Mouse (Mus musculus) hindbrain, embryonic 14.5 days (tissue): Measurements from ENCODE around the gene Rin3. TPM values are rescaled to one million over a fixed set of nuclear protein-coding genes. Genes with fewer than 3 reads are reported as not detected.
"Not testable (repeated sequence)": the region's sequence is repeated elsewhere in the genome, so short reads cannot be mapped to it uniquely, and the experiment has no call there.

ENCODE experiments used
- ATAC-seq: fragments of 200-750 bp; cut with Nextera tagmentation; 2 replicates; pipeline ENCODE4 v1.8.0; 2017; ENCODE audit warnings: moderate number of reproducible peaks, mild to moderate bottlenecking, moderate TSS enrichment, moderate library complexity; ENCODE audit not compliant: low FRiP score
- DNase-seq: peaks from one replicate; pipeline ENCODE4 v3.0.0-alpha.2; 2015; ENCODE audit warnings: low spot score
- H3K27ac ChIP-seq: fragments of 300-500 bp; sonication (generic); 2 replicates; pipeline ENCODE4 v1.5.1; 2014; ENCODE audit warnings: mild to moderate bottlenecking, moderate library complexity
- H3K27me3 ChIP-seq: fragments of 300-500 bp; sonication (generic); 2 replicates; pipeline ENCODE4 v1.6.1; 2014; ENCODE audit warnings: mild to moderate bottlenecking, low read length, mixed read lengths; ENCODE audit not compliant: control insufficient read depth, insufficient read depth
- H3K36me3 ChIP-seq: fragments of 300-500 bp; sonication (generic); replicated peaks from 2 replicates; pipeline ENCODE4 v1.6.1; 2014; ENCODE audit not compliant: control insufficient read depth, insufficient read depth
- H3K4me1 ChIP-seq: fragments of 300-500 bp; sonication (generic); replicated peaks from 2 replicates; pipeline ENCODE4 v1.6.1; 2014; ENCODE audit warnings: antibody characterized with exemption, low read length, mixed read lengths; ENCODE audit not compliant: control insufficient read depth, insufficient read depth
- H3K4me2 ChIP-seq: fragments of 300-500 bp; sonication (generic); replicated peaks from 2 replicates; pipeline ENCODE4 v1.6.1; 2014; ENCODE audit warnings: mild to moderate bottlenecking, moderate library complexity
- H3K4me3 ChIP-seq: fragments of 300-500 bp; sonication (generic); replicated peaks from 2 replicates; pipeline ENCODE4 v1.5.1; 2014; ENCODE audit warnings: mild to moderate bottlenecking, low read length
- H3K9ac ChIP-seq: fragments of 300-500 bp; sonication (generic); 2 replicates; pipeline ENCODE4 v1.6.1; 2014
- H3K9me3 ChIP-seq: fragments of 300-500 bp; sonication (generic); 2 replicates; pipeline ENCODE4 v1.6.1; 2016; ENCODE audit warnings: low read length; ENCODE audit not compliant: control insufficient read depth
- WGBS: fragments of 180-500 bp; shearing (Covaris S2); extraction: QIAGEN DNeasy Blood & Tissue Kit; methylation state at CpG from one replicate; pipeline ENCODE4 v1.1.7; 2014; 5-methylcytosine and 5-hydroxymethylcytosine counted together
- polyA plus RNA-seq: library from polyadenylated mRNA; unstranded; fragments of >200 nt; fragmentation: Nextera tagmentation; extraction: Ambion mirVana; gene quantifications from 2 replicates; pipeline ENCODE4 v1.2.1, GENCODE M21; 2014

The Rin3 gene
- polyA plus RNA-seq, 1 experiment from 2014 or later, result 2.7 TPM

DNA sequence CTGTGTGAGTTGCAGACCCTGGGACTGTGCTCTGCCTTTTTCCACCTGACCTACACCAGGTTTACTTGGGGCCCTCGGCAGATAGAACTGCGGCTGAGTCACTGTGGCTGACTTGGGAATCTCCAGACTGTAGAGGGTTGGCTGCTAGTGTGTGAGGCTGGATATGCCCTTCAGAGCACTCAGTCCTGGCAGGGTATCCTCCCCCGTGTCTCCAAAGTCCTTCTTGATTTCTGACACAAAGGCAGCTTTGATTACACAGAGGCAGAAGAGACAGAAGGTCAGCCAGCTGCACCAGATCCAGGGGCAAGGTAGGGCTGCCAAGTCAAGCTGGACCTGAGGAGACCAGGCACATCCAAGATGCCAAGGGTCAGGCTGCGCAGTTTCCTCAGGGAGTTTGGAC is 11.4 kb upstream of the Rin3 start:
- no peak for DNase-seq
- no peak for ATAC-seq
- 77% methylated on average over 4 of the region's 4 CpGs for WGBS
- Histone ChIP-seq H3K36me3 (no peaks in the 10 kb centered on the region), H3K27me3 (no peaks in the 10 kb centered on the region), H3K4me1 (no peaks in the 10 kb centered on the region), H3K4me3 (no peak overlapping the region), H3K27ac (no peak overlapping the region), H3K4me2 (no peak overlapping the region), H3K9ac (no peak overlapping the region), H3K9me3 (no peaks in the 10 kb centered on the region)

DNA sequence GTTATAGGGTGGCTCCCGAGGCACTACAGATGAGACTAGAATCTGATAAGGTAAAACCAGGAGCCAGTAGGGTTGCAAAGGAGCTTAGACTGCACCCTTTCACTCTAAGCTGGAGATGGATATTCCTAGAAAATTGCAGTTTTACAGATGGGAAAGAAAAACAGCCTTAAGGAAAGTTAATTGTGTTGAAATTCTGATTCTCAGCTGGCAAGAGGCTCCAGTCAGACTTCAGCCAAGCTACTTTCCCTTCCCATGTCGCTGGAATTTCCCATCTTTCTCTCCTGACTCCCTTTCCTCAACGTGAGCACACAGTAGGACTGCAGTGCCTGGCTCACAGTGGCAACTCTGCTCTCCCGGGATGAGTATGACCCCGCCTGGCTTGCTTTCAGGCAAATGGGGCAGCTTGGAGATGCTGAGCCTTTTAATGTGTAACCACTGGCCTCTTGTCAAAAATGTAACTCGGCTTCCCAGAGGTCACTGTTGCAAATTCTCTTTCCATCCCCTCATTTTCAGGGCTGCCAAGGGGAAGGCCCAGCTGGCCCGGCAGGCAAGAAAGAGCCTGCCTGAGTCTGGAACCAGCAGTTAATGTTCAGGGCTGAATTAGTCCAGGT is 6.9 kb upstream of the Rin3 start:
- Histone ChIP-seq H3K4me2 (no peak overlapping the region), H3K4me1 (no peaks in the 10 kb centered on the region), H3K9ac (no peak overlapping the region), H3K9me3 (no peaks in the 10 kb centered on the region), H3K27me3 (no peaks in the 10 kb centered on the region), H3K4me3 (no peak overlapping the region), H3K36me3 (no peaks in the 10 kb centered on the region), H3K27ac (no peak overlapping the region)
- DNase-seq (no peak), ATAC-seq (no peak)
- 57% methylated on average over 7 of the region's 7 CpGs for WGBS

DNA sequence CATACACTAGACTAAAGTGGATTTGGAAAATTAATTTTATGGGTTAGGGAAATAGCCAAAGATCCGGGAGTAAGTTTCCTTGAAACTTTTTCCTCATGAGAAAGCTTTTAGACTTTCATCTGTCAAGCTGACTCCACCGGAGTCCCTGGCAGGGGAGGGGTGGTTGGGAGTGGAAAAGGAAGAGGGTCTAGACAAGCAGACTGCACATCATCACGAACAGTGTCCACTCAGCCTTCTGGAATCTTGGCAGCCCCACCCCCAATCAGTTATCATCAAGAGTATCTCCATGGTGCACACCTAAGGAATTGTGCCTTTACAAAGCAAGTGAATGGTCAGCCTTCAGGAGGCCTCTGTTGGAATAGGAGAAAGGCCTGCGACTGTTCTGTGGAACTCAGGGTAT is 2.6 kb upstream of the Rin3 start:
- not testable (repeated sequence) for H3K4me2 ChIP-seq, H3K36me3 ChIP-seq, H3K9ac ChIP-seq, DNase-seq, ATAC-seq, H3K4me3 ChIP-seq, H3K9me3 ChIP-seq, H3K27me3 ChIP-seq, H3K27ac ChIP-seq
- WGBS, result 65% methylated on average over 4 of the region's 4 CpGs
- H3K4me1 ChIP-seq, result peaks cover 19% of the 10 kb centered on the region

DNA sequence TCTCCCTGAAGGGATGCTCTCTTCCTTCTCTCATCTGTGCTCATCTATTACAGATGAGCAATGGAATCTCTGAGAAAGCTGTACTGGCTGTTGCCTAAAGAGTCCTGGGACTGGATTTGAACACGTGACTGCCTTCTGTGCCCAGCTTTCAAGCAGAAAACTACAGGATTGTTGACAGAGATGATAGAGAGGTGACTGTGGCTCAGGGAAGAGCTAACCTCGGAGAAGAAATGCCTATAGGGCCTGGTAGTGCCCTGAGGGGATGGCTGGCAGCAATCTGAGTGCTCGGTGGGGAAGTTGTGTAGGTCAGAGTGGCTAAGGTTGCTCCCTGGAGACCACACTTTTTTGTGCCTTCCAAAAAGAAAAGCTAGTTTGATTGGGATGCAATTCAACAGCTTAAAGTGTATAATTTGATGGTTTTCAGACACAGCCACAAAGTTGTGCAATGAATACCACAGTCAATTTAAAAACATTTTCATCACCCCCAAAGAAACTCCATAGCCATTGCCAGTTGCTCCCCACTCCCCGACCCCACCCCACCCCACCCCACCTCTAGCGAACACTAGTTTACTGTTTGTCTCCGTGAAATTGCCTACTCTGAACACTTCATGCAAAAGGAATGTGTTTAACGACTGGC is 1.9 kb upstream of the Rin3 start:
- ATAC-seq, result no peak
- no peak for DNase-seq
- Histone ChIP-seq H3K27ac (no peak overlapping the region), H3K36me3 (no peaks in the 10 kb centered on the region), H3K9me3 (no peaks in the 10 kb centered on the region), H3K4me1 (peaks cover 19% of the 10 kb centered on the region), H3K4me3 (no peak overlapping the region), H3K4me2 (no peak overlapping the region), H3K27me3 (0 out of 2 replicates have a peak, but pooled peaks cover 4% of the 10 kb centered on the region), H3K9ac (no peak overlapping the region)
- WGBS, result 47% methylated on average over 7 of the region's 7 CpGs

DNA sequence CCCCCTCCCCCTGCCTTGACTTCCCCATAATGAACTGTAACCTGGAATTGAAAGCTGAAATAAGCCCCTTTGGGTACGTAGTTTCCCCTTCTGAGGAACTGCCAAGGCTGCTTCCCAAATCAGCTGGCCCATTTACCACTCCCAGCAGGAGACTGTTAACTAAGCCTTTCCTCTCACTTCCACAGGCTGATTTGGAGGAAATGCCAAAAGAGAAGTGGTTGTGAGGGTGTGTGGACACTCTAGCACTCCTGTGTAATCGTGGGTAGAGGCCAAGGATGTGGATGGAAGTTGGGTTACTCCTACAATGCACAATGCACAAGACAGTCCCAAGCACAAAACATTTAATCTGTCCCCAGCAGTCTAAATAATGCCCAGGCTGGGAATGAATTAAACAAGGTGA is 722 bp upstream of the Rin3 start:
- H3K4me2 ChIP-seq, result no peak overlapping the region
- ATAC-seq, result no peak
- WGBS, result 51% methylated on average over 2 of the region's 2 CpGs
- 0 out of 2 replicates have a peak, but pooled peaks cover 4% of the 10 kb centered on the region for H3K27me3 ChIP-seq
- H3K27ac ChIP-seq, result no peak overlapping the region
- peaks cover 25% of the 10 kb centered on the region for H3K4me1 ChIP-seq
- DNase-seq, result no peak
- H3K4me3 ChIP-seq, result no peak overlapping the region
- H3K9ac ChIP-seq, result no peak overlapping the region
- H3K9me3 ChIP-seq, result no peaks in the 10 kb centered on the region
- H3K36me3 ChIP-seq, result no peaks in the 10 kb centered on the region

DNA sequence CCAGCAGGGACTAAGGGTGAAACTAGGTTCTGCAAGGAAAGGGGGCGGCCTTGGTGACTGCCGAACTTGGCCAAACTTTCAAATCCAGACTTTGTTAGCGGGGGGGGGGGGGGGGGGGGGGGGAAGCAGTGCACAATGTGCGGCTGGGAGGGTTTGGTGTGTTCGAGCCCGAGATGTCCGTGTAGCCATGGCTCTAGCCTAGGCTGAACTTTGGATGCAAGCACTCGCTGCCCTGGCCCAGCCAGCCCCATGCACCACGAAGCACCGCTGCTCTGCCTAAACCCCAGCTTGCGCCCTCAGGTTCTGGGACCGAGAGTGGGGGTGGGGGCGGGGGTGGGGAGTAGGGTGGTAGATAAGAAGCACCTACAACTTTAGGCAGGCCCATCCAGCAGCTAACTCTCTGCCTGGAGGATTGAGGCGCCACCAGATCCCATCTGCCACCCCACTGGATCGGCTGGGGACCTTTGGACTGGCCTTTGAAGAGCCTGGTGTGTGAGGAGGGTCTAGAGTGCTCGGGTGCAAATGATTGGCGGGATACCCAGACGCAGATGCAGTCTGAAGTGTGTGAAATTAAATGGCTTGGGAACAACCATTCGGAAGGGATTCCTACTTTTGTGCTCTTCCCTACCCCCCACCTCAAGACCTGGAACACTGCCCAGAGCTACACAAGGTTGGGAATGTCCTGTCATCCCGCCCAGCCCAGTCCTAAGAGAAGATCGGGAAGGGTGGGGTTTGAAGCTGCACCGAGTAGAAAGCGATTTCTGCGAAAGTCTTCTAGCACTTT is 827 bp downstream of the Rin3 start:
- Histone ChIP-seq H3K9ac (peak overlapping the region; percentile 69), H3K4me1 (peaks cover 27% of the 10 kb centered on the region), H3K27me3 (0 out of 2 replicates have a peak, but pooled peaks cover 4% of the 10 kb centered on the region), H3K27ac (peak overlapping the region; percentile 51; the same call in 1 of the 2 replicates), H3K36me3 (no peaks in the 10 kb centered on the region), H3K4me3 (peak overlapping the region; percentile 55), H3K9me3 (no peaks in the 10 kb centered on the region), H3K4me2 (peak overlapping the region; percentile 99)
- DNase-seq (peak; percentile 51), ATAC-seq (peak; percentile 42; the same call in 1 of the 2 replicates)
- WGBS, result 3% methylated on average over 23 of the region's 24 CpGs

GRCm38 (mm10) chr12:102284267-102284610 is 1.4 kb downstream of the Rin3 start:
- peaks cover 27% of the 10 kb centered on the region for H3K4me1 ChIP-seq

DNA sequence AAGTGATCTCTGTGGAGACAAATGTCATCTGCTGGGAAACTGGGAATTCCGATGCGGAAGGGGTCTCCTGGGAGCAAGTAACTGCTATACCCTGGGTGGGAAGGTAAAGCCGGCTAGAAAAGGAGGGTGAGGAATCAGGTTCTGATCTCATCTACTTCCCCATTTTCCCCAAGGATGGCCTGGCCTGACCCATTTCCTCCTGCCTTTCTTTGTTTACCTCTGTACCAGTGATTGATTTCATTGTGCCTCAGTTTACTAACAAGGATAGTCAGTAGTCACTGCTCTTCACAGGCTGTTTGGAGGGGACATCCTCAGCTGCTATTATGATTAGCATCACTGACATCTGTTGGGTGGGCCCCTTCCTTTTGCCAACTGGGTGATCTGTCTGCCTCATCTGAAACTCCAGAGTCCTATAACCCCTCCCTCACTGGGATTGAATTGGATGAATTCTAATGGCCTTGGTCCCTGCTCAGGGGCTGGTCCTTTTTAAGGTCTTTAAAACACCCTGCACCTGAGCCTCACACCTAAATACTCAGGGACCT is 1.8 kb downstream of the Rin3 start:
- peaks cover 27% of the 10 kb centered on the region for H3K4me1 ChIP-seq
- H3K4me2 ChIP-seq, result peak overlapping the region; percentile 99
- H3K9ac ChIP-seq, result no peak overlapping the region
- WGBS, result 50% methylated on average over 3 of the region's 3 CpGs
- DNase-seq (no peak), ATAC-seq (no peak)
- 0 out of 2 replicates have a peak, but pooled peaks cover 4% of the 10 kb centered on the region for H3K27me3 ChIP-seq
- no peak overlapping the region for H3K27ac ChIP-seq
- H3K4me3 ChIP-seq, result no peak overlapping the region
- no peaks in the 10 kb centered on the region for H3K36me3 ChIP-seq
- no peaks in the 10 kb centered on the region for H3K9me3 ChIP-seq

More at GRCm38 (mm10) chr12:102284267-102284610, 1.4 kb downstream of the Rin3 start:
- H3K9me3 ChIP-seq, result no peaks in the 10 kb centered on the region
- H3K27me3 ChIP-seq, result 0 out of 2 replicates have a peak, but pooled peaks cover 4% of the 10 kb centered on the region
- H3K9ac ChIP-seq, result no peak overlapping the region
- no peaks in the 10 kb centered on the region for H3K36me3 ChIP-seq
- H3K27ac ChIP-seq, result peak overlapping the region; percentile 2; the same call in 1 of the 2 replicates
- no peak for DNase-seq
- H3K4me2 ChIP-seq, result peak overlapping the region; percentile 99
- 28% methylated on average over 9 of the region's 9 CpGs for WGBS
- no peak for ATAC-seq
- H3K4me3 ChIP-seq, result peak overlapping the region; percentile 55; the same call in 1 of the 2 replicates

DNA sequence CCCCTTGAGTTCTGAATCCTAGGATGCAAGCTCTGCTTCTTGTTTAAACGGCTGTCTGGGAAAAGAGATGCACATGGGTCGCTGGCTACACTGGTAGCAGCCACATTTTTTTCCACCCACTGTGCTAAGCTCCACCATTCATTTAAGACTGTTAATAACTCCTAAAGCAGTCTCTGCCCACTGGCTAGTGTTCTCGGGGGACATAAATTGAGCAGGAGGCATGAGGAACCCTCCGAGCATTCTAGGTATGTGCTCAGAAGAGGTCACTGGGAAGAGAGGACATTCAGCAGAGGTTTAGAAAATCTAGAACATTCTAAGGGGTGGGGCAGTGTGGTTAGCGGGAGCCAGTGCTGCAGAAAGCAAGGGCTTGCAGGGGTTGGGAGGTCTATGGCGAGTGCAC is 2.5 kb downstream of the Rin3 start:
- H3K9me3 ChIP-seq, result no peaks in the 10 kb centered on the region
- peaks cover 27% of the 10 kb centered on the region for H3K4me1 ChIP-seq
- 80% methylated on average over 6 of the region's 6 CpGs for WGBS
- H3K9ac ChIP-seq, result no peak overlapping the region
- no peak overlapping the region for H3K4me2 ChIP-seq
- no peak for ATAC-seq
- no peak overlapping the region for H3K4me3 ChIP-seq
- H3K27me3 ChIP-seq, result 0 out of 2 replicates have a peak, but pooled peaks cover 4% of the 10 kb centered on the region
- no peaks in the 10 kb centered on the region for H3K36me3 ChIP-seq
- no peak overlapping the region for H3K27ac ChIP-seq
- DNase-seq, result no peak
